Mouse (Mus musculus): ENCODE data around the gene Snrnp25. TPM values are rescaled to one million over a fixed set of nuclear protein-coding genes. Genes with fewer than 3 reads are reported as not detected.
A peak's percentile ranks its signal among the peaks of the same experiment; 100 is the strongest.

Gene Snrnp25
- polyA plus RNA-seq, 1 experiment from 2014 or later = 58.7 TPM

DNA sequence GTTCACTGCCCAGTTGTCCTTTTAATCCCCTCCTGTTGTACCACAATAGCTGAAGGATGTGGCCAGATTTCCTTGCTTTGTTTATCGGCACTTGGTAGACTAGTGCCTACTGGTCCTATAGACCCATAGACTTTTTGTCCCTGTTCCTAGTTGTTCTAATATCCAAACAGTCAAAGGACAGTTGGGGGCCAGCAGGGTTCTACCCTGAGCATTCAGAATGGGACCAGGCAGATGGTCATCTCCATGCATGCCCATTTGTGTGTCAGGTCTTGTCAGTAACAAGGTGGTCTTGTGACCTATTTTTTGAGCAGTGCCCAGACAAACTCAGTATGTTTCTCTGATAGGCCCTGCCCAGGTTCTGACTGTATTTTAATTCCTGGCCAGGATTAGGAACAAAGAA lies 21.8 kb downstream of the Snrnp25 start:
- 45% methylated on average over 1 of the region's 1 CpGs for WGBS
- no peak overlapping the region for H3K27ac ChIP-seq

DNA sequence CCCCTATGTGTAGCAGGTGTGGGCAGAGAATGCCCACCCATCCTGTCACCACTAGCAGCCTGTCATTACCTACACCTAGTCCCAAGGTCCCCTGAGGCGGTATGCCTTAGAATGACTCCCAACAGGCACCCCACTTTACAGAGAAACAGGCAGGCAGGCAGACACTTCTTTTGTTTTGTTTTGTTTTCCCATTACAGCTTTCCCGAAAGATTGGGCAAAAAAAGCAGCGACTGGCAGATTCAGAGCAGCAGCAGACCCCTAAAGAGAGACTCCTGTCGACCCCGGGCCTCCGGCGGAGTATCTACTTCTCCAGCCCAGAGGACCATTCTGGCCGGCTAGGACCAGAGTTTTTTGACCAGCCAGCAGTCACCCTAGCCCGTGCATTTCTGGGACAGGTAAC lies 22.3 kb downstream of the Snrnp25 start:
- peak overlapping the region; percentile 84 for H3K9ac ChIP-seq
- H3K27me3 ChIP-seq = no peaks in the 10 kb centered on the region
- ATAC-seq (ENCODE audit: low FRiP score, low read depth) = no peak
- H3K4me1 ChIP-seq = peaks cover 51% of the 10 kb centered on the region
- H3K4me2 ChIP-seq (replicated peaks) = peak overlapping the region; percentile 68
- peaks cover 44% of the 10 kb centered on the region for H3K36me3 ChIP-seq
- no peak overlapping the region; the same call in 1 of the 2 replicates for H3K4me3 ChIP-seq
- no peaks in the 10 kb centered on the region for H3K9me3 ChIP-seq
- no peak overlapping the region for H3K27ac ChIP-seq
- 87% methylated on average over 9 of the region's 9 CpGs for WGBS

More for the DNA sequence above, 21.8 kb downstream of the Snrnp25 start:
- ATAC-seq (ENCODE audit: low FRiP score, low read depth) = no peak
- Histone ChIP-seq H3K9me3 (no peaks in the 10 kb centered on the region), H3K4me3 (peak overlapping the region; percentile 73), H3K36me3 (peaks cover 39% of the 10 kb centered on the region), H3K27me3 (no peaks in the 10 kb centered on the region), H3K9ac (peak overlapping the region; percentile 84), H3K4me1 (peaks cover 55% of the 10 kb centered on the region), H3K4me2 (replicated peaks) (peak overlapping the region; percentile 68)

- H3K4me3 ChIP-seq = no peak overlapping the region
- H3K36me3 ChIP-seq = peaks cover 52% of the 10 kb centered on the region
- peaks cover 47% of the 10 kb centered on the region for H3K4me1 ChIP-seq
- ATAC-seq (ENCODE audit: low FRiP score, low read depth) = no peak
- H3K27me3 ChIP-seq = no peaks in the 10 kb centered on the region
- H3K9ac ChIP-seq = 0 out of 2 replicates have a peak overlapping the region, but pooled peaks have one; percentile 84
- no peak overlapping the region for H3K4me2 ChIP-seq (replicated peaks)
- WGBS = 95% methylated on average over 3 of the region's 3 CpGs
- H3K27ac ChIP-seq = no peak overlapping the region
- H3K9me3 ChIP-seq = no peaks in the 10 kb centered on the region
These were observed 23.2 kb downstream of the Snrnp25 start for GRCm38 (mm10) chr11:32228292-32228845.

DNA sequence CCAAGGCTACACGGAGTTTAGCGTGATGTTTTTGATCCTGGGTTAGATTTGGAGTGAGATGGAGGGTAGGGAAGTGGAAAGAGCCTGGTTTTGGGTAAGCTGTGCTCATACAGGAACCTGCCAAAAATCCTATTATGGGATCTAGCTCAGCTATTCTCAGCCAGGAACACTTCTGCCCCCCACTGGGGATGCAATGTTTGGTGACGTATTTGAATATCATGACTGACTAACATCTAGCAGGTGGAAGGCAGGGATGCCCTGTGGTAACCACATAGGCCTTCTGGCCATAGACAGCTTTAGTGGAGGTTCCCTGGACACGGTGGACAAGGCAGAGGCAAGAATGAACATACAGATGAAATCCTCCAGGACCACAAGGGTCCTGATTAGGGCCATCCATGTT lies 25.0 kb downstream of the Snrnp25 start:
- Histone ChIP-seq H3K9me3 (no peaks in the 10 kb centered on the region), H3K36me3 (peaks cover 70% of the 10 kb centered on the region), H3K9ac (no peak overlapping the region), H3K27me3 (no peaks in the 10 kb centered on the region), H3K4me2 (replicated peaks) (no peak overlapping the region), H3K4me3 (no peak overlapping the region), H3K27ac (no peak overlapping the region), H3K4me1 (peaks cover 31% of the 10 kb centered on the region)
- no peak for ATAC-seq (ENCODE audit: low FRiP score, low read depth)
- WGBS = 83% methylated on average over 4 of the region's 4 CpGs

DNA sequence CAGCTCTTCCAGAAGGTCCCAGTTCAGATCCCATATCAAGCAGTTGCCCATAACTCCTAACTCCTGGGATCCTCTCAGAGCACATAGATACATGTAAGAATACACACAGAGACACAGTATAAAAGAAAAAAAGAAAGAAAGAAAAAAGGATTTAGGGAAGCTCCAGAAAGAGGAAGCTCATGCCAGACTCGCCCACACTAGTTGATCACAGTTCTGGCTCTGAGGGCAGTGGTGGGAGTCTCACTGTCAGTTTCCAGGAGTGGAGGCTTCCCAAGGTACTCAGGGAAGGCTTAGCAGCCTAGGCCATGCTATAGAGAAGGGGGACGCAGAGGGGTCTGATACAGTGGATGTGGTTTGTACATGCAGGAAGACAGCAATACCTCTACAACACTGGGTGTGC lies 25.9 kb downstream of the Snrnp25 start:
- Histone ChIP-seq H3K4me3 (no peak overlapping the region), H3K27me3 (no peaks in the 10 kb centered on the region), H3K4me2 (replicated peaks) (no peak overlapping the region), H3K27ac (no peak overlapping the region), H3K9ac (no peak overlapping the region), H3K36me3 (peaks cover 74% of the 10 kb centered on the region), H3K9me3 (no peaks in the 10 kb centered on the region), H3K4me1 (peaks cover 28% of the 10 kb centered on the region)
- WGBS = 90% methylated on average over 2 of the region's 2 CpGs
- ATAC-seq (ENCODE audit: low FRiP score, low read depth) = no peak

DNA sequence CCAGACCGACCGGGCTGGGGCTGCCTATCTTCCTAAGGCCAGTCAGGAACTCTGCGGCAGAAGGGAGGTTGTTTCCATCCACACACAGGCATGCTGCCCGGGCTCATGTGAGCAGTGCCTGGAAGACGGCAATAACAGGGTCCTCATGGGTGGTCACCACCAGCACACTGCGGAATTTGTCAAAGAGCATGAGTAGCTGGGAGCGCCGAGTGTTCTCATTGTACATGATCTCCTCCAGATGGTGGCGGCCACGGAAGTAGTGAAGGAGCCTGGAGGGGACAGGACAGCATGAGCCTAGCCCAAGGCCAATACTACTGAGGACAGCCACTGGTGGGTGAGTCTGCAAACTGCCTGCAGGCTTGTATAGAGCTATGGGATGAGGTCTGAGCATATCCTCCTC lies 27.6 kb downstream of the Snrnp25 start:
- H3K36me3 ChIP-seq = peaks cover 82% of the 10 kb centered on the region
- ATAC-seq (ENCODE audit: low FRiP score, low read depth) = peak; percentile 20; the same call in 1 of the 2 replicates
- 62% methylated on average over 10 of the region's 10 CpGs for WGBS

GRCm38 (mm10) chr11:32233895-32234294 lies 28.7 kb downstream of the Snrnp25 start:
- H3K36me3 ChIP-seq = peaks cover 84% of the 10 kb centered on the region
- H3K9me3 ChIP-seq = no peaks in the 10 kb centered on the region
- ATAC-seq (ENCODE audit: low FRiP score, low read depth) = no peak
- no peak overlapping the region for H3K4me3 ChIP-seq
- H3K9ac ChIP-seq = no peak overlapping the region
- no peak overlapping the region for H3K4me2 ChIP-seq (replicated peaks)
- no peak overlapping the region for H3K27ac ChIP-seq
- 91% methylated on average over 3 of the region's 3 CpGs for WGBS
- no peaks in the 10 kb centered on the region for H3K27me3 ChIP-seq
- H3K4me1 ChIP-seq = peaks cover 16% of the 10 kb centered on the region

More for the DNA sequence above, 27.6 kb downstream of the Snrnp25 start:
- no peak overlapping the region for H3K9ac ChIP-seq
- no peaks in the 10 kb centered on the region for H3K27me3 ChIP-seq
- H3K4me2 ChIP-seq (replicated peaks) = no peak overlapping the region
- H3K4me1 ChIP-seq = peaks cover 19% of the 10 kb centered on the region
- no peak overlapping the region for H3K4me3 ChIP-seq
- no peaks in the 10 kb centered on the region for H3K9me3 ChIP-seq
- H3K27ac ChIP-seq = no peak overlapping the region

DNA sequence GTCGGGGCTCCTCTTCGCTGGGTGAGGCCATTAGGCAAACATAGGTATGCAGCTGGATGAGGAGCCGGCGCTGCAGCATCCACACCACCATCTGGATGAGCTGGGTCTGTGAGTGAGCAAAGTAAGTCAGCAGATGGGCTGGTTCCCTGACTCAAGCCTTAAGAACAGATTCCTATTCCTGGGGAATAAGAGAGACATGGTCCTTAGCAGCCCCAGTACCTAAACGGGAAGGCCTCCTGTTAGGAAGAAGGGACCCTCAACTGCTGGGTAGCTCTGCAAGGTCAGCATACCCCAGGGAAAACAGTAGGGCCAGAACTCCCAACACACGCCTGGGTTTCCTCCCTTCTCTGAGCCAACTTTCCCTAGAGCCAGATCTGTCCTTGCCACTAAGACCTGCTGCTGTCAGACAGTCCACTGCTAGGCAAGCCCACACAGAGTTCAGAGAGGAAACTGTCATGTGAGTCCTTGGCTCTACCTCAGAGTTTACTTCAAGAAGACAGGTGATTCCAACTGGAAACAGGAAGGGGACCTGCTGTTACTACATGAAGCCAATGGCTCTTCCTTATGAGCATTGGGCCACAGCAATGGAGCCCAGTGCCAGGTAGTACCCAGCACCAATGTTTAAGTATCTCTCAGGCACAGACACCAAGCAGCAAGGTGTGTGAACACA lies 29.7 kb downstream of the Snrnp25 start:
- Histone ChIP-seq H3K4me3 (no peak overlapping the region), H3K9ac (no peak overlapping the region), H3K4me2 (replicated peaks) (no peak overlapping the region), H3K27me3 (no peaks in the 10 kb centered on the region), H3K36me3 (peaks cover 84% of the 10 kb centered on the region), H3K9me3 (no peaks in the 10 kb centered on the region), H3K27ac (no peak overlapping the region), H3K4me1 (peaks cover 16% of the 10 kb centered on the region)
- no peak for ATAC-seq (ENCODE audit: low FRiP score, low read depth)
- 82% methylated on average over 6 of the region's 6 CpGs for WGBS

DNA sequence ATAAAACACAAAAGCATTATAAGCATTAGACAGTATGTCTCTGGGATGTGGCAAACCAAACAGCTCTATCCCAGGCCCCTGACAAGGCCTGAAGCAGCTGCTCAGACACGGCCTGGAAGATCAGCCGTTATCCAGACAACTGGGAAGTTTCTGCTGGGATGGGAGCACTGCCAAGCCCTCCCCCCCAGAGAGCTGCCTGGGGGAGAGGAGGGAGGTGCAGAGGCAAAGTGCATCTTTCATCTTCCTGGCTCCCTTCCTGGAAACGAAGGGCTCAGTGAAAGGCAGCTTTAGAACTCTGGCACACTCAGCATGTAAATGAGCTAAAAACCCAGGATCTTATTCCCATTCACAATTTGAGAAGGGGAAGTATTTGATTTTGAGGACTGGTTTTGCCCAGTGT lies 30.4 kb downstream of the Snrnp25 start:
- Histone ChIP-seq H3K4me1 (peaks cover 16% of the 10 kb centered on the region), H3K27me3 (no peaks in the 10 kb centered on the region), H3K36me3 (peaks cover 84% of the 10 kb centered on the region), H3K9me3 (no peaks in the 10 kb centered on the region), H3K4me2 (replicated peaks) (no peak overlapping the region), H3K4me3 (no peak overlapping the region), H3K9ac (0 out of 2 replicates have a peak overlapping the region, but pooled peaks have one; percentile 43), H3K27ac (no peak overlapping the region)
- peak; percentile 50; the same call in 1 of the 2 replicates for ATAC-seq (ENCODE audit: low FRiP score, low read depth)
- 47% methylated on average over 3 of the region's 3 CpGs for WGBS

DNA sequence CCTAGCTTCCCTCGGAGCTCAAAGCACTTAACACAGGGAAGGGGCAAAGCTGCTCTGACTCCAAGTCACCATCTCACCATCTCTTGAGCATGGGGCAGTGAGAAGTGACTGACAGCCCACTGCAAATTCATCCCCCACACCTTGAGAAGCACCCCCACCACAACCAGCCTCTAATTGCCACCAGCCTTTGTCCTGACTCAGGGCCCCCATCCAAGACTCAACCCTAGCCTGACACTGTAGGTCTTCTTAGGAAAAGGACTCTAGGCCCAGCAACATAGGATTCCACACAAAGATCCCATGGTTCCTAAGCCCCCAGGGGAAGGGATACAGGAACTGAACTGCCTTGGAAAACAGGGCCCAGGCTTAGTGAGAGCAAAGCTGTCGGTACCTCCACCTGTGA lies 30.9 kb downstream of the Snrnp25 start:
- Histone ChIP-seq H3K4me2 (replicated peaks) (no peak overlapping the region), H3K27me3 (no peaks in the 10 kb centered on the region), H3K9me3 (no peaks in the 10 kb centered on the region), H3K4me3 (no peak overlapping the region), H3K36me3 (peaks cover 84% of the 10 kb centered on the region), H3K4me1 (peaks cover 16% of the 10 kb centered on the region), H3K27ac (no peak overlapping the region), H3K9ac (peak overlapping the region; percentile 40; the same call in 1 of the 2 replicates)
- 70% methylated on average over 2 of the region's 2 CpGs for WGBS
- no peak for ATAC-seq (ENCODE audit: low FRiP score, low read depth)

DNA sequence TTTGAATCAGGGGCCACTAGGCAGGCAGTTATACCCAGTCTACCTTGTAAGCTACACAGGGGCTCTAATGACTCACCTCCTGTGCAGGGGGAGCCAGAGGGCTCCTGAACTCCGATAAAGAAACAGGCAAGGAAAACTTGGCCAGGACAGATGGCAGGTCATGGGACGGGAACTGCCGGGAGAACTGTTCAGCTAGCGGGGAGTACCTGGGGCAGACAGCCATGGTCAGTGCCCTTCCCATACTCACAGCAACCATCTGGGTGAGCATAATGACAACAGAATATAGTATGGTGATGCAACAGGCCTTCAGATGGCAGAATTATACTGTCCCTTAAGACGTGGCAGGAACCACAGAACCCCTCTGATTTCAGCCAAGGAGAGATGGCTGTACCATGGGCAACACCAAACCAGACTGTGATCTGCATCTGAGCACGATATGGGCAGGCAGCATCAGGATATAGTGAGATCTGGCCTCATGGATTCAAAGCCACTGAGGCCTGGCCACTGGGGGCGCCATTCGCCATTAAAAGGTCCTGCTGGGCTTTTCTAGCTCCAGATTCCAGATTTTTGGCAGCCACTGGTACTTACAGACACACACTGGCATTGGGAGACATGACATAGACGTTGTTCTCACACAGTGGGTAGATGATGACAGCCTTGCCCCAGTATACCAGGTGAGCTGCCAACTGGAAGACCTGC lies 31.6 kb downstream of the Snrnp25 start:
- Histone ChIP-seq H3K27ac (no peak overlapping the region), H3K4me1 (peaks cover 16% of the 10 kb centered on the region), H3K4me2 (replicated peaks) (no peak overlapping the region), H3K27me3 (no peaks in the 10 kb centered on the region), H3K36me3 (peaks cover 84% of the 10 kb centered on the region), H3K9me3 (no peaks in the 10 kb centered on the region), H3K9ac (peak overlapping the region; percentile 40; the same call in 1 of the 2 replicates), H3K4me3 (no peak overlapping the region)
- ATAC-seq (ENCODE audit: low FRiP score, low read depth) = no peak
- WGBS = 63% methylated on average over 9 of the region's 9 CpGs

GRCm38 (mm10) chr11:32237411-32237795 lies 32.2 kb downstream of the Snrnp25 start:
- no peak for ATAC-seq (ENCODE audit: low FRiP score, low read depth)
- peaks cover 16% of the 10 kb centered on the region for H3K4me1 ChIP-seq
- H3K4me2 ChIP-seq (replicated peaks) = no peak overlapping the region
- no peaks in the 10 kb centered on the region for H3K9me3 ChIP-seq
- H3K4me3 ChIP-seq = no peak overlapping the region
- 80% methylated on average over 3 of the region's 3 CpGs for WGBS
- H3K27ac ChIP-seq = no peak overlapping the region
- H3K9ac ChIP-seq = 0 out of 2 replicates have a peak overlapping the region, but pooled peaks have one; percentile 19
- H3K36me3 ChIP-seq = peaks cover 83% of the 10 kb centered on the region
- no peaks in the 10 kb centered on the region for H3K27me3 ChIP-seq

Measured in limb, embryonic 13.5 days (tissue).